Mouse (Mus musculus) brain, embryonic 14.5 days (tissue): ENCODE results near the gene Ccdc60.

ENCODE experiments used
- CTCF ChIP-seq: fragments of 200-500 bp; IDR thresholded peaks from 2 replicates; pipeline ENCODE4 v1.5.1; 2012; ENCODE audit warnings: inconsistent platforms, mild to moderate bottlenecking, moderate library complexity, borderline replicate concordance; ENCODE audit not compliant: insufficient read depth, insufficient read length; ENCODE audit errors: extremely low read depth
- POLR2A ChIP-seq: fragments of 200-500 bp; IDR thresholded peaks from 2 replicates; pipeline ENCODE4 v1.6.1; 2012; ENCODE audit warnings: mild to moderate bottlenecking, inconsistent platforms, borderline replicate concordance; ENCODE audit not compliant: poor library complexity, insufficient read depth, insufficient read length, severe bottlenecking; ENCODE audit errors: extremely low read depth

GRCm38 (mm10) chr5:116228414-116228813 lies 60.4 kb downstream of the Ccdc60 start:
- TF ChIP-seq CTCF: no peak
- no peak for TF ChIP-seq POLR2A
